Mouse (Mus musculus): ENCODE results near the gene Ncoa7.
"Not testable (repeated sequence)": the region's sequence is repeated elsewhere in the genome, so short reads cannot be mapped to it uniquely, and the experiment has no call there.

Gene Ncoa7

DNA sequence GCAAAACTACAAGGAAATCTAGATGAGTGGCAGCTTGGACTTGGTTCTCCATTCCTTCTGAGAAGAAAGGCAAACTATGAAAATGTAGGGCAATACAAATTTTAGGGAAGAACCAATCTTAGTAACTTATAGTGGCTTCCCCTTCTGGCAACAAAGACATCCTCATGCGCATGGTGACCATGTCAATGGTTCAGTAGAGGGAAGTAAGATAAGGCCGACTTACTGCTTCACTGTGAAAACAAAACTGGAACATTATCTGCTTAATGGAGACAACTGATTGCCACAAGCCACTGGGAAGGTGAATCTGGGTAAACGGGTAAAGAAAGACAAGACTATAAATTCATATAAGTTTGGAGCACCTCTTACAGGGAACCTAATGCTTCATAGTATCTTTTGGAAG lies 128.3 kb downstream of the Ncoa7 start:
- DNase-seq (ENCODE audit: low read depth, low spot score) = no peak

DNA sequence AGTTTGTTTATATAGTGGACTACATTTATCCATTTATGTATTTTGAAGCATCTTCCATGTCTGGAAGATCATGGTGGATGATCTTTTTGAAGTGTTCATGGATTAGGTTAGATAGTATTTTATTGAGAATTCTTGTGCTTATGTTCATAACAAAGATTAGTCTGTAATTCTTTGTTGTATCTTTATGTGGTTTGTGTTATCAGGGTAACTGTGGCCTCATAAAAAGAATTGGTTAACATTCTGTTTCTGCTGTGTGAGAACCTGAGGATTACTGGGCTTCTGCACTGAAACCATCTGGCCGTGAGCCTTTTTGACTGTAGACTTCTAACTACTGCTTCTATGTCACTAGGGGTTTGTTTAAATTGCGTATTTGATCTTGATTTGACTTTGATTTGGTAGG lies 136.5 kb downstream of the Ncoa7 start:
- no peak for DNase-seq (ENCODE audit: low read depth, low spot score)

DNA sequence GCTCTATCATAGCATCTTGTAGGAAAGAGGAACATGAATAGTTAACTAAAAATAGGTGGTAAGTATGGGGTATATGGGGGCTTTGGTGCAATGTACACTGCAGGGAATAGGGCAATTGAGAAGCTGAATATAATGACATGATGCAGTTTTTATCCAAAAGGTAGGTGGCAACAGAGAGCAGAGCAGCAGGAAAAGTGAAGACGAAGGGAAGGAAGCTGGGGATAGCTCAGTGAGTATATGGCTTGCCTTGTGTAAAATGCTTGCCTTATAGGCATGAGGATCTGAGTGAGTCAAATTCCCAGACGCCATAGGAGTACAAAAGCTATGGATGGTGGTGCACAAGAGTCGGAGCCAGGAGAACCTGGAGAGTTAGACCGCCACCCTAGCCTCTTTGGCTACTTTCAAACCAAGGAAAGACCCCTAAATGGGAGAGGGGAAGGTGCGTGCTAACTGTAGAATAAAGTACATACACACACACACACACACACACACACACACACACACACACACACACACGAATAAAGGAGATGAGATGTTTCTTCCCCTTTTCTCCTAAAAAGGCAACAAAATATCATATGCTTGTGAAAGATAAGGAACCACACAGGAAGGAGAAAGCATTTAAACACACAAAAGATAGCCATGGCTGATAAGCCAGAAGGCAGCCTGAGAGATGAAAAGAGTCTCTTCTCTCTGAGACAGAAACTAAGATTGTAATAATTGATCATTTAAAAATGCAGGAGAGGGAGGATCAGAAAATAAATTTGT lies 142.4 kb downstream of the Ncoa7 start:
- DNase-seq (ENCODE audit: low read depth, low spot score) = peak; percentile 11

DNA sequence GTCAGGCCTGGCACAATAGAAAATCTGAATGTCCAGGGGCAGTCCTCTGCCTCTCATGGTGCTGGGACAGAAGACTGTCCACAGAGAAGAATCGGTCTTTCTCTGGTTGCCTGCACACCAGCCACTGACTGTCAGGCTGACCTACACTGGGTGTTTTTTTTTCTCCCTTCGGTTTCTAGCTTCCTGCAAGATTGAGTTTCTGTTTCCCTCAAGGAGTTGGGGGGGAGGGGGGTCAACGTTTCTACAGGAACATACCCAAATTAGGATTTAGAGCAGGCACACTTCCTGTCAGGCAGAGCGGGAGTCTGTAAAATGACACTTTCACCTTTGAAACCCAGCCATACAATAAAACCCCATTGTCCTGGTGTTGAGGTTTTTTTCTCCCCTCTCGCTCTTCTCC lies 147.5 kb downstream of the Ncoa7 start:
- peak; percentile 76 for DNase-seq (ENCODE audit: low read depth, low spot score)

DNA sequence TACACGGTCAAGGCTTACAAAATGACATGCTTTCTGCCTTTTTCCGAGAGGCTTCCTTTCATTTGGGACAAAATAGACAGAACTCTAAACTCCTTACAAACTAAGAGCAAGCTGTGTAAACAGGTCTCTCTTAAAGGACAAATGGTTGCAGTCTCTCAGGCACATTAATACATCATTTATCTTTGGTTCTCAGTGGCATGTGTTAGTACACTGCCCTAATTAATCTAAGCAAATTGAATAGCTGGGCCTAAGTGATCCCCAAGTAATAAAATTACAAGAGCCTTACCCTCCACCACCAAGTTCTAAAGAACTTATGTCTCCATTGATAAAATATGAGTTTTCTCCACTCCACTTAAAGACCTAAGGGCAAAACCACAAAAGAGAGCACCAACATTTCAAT lies 155.4 kb downstream of the Ncoa7 start:
- no peak for DNase-seq (ENCODE audit: low read depth, low spot score)

DNA sequence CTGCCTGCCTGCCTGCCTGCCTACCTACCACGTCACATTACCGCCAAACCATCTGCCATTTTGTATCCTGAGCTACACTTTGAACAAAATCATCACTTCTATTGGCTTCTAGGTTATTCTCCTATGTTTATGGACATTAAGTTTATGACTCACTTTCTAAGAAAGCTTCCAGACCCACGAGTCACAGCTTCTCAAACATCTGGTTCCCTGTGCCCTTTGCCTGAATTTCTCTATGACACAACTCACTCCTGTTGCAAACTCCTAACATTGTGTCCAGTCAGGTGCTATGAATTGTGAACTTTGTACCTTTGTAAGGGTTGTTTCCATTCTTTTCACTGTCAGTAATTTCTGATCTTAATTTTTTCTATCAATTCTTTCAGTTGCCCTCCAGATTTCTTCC lies 164.9 kb downstream of the Ncoa7 start:
- no peak for DNase-seq (ENCODE audit: low read depth, low spot score)

DNA sequence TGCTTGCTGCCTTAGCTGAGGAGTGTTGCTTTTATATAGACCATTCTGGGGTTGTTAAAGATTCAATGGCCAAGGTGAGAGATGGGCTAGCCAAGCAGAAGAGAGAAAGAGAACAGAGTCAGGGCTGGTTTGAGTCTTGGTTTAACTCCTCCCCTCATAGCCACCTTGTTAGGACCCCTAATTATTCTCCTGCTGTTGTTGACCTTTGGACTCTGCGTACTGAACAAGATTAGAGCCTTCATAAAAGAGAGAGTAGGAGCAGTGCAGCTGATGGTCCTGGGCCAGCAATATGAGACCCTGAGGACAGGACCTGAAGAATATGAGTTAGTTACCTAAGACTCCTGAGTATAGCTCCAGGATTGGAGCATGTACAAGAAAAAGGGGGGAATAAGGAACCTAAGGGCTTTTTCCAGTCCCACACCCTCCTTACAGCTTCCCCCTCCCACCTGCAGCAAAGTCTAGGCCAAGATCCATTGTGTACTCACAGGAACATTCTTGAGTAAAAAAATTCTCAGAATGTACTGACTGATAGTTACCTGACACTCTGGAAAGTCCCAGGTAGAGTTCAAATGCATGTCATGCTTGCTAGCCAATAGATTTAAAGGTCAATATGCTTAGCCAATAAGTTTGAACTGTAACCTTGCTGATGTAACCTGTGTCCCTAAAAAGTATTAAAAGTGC lies 166.5 kb downstream of the Ncoa7 start:
- DNase-seq (ENCODE audit: low read depth, low spot score) = not testable (repeated sequence)

DNA sequence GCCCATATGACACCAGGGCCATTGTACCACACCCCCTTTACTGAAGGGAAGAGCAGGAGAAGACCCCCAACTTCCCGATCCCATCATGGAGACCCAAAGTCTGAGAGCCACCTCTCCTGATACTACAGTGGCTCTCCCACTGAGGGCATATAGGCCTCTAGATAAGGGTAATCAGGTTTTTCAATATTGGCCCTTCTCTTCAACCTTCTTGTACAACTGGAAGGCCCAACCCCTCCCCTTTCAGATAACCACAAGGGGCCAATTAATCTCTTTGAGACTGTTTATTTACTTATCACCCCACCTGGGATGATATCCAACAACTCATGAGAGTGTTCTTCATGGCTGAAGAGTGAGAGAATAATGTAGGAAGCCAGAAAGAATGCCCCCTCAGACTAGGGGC lies 170.4 kb downstream of the Ncoa7 start:
- DNase-seq (ENCODE audit: low read depth, low spot score) = no peak

DNA sequence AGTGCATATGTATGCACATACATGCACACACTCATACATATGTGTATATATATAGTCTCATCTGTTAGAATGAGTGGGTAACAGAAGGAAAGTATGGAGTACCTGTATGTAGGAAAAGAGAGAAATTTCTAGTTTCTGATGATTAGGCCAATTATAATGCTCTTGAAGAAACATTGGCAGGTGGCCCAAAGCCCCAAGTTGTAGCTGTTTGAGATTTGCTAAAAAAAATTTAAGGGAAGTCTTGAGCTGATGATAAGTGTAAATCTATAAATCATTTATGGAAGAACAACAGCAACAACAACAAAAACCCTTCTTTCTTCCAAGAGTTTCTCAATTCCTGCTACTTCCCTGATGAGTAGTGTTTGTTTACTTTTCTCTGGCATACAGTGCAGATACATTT lies 173.1 kb downstream of the Ncoa7 start:
- no peak for DNase-seq (ENCODE audit: low read depth, low spot score)

DNA sequence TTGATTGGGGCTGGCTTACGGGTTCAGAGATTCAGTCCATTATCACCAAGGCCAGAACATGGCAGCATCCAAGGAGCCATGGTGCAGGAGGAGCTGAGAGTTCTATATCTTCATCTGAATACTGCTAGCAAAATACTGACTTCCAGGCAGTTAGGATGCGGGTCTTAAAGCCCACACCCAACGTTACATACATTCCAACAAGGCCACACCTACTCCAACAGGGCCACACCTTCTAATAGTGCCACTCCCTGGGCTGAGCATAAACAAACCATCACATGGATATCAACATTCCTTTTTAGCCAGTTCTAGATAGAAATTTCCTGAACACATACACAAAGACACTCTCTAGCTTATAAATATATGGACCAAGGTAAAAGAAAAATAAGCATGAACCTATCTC lies 173.6 kb downstream of the Ncoa7 start, which contains the start of gene Hint3:
Gene Hint3, minus strand, starts transcription at position 120 of the 400 bp plus-strand sequence.
- DNase-seq (ENCODE audit: low read depth, low spot score) = no peak

DNA sequence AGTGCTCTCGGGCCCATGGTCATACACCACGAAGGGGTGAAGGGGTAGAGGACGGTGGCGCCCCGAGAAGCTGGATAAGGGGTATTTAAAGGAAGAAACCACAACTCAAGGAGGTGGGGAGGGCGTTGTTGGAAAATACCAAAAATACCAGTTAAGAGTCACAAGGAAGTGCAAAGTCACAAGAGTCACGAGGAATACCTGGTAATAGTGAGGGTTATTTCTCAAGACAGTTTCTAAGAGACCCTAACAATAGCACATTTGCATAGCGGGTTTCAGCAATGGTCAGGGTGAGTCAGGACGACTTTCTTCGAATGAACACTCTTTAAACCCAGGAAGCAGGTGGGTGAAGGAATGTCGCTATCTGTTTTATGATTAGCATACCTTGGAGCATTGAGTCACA lies 174.7 kb downstream of the Ncoa7 start:
- not testable (repeated sequence) for DNase-seq (ENCODE audit: low read depth, low spot score)

DNA sequence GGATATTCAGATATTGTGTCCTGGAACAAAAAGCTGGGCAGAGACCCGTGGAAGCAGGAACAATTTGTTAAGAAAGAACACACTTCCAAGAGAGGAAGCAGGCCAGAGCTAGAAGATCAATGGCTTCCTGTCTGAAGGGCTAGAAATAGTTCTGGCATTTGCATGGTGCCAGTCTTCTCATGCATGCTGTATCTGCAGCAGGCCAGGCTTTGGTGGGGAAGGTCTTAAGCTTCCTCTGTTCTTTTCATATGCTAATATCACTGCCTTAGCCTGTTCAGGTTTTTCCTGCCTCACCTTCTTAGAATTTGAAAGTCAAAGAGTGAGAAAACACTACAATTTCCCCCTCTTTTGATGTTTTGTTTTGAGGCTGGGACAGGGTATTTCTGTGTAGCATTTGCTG lies 175.6 kb downstream of the Ncoa7 start:
- peak; percentile 92 for DNase-seq (ENCODE audit: low read depth, low spot score)

DNA sequence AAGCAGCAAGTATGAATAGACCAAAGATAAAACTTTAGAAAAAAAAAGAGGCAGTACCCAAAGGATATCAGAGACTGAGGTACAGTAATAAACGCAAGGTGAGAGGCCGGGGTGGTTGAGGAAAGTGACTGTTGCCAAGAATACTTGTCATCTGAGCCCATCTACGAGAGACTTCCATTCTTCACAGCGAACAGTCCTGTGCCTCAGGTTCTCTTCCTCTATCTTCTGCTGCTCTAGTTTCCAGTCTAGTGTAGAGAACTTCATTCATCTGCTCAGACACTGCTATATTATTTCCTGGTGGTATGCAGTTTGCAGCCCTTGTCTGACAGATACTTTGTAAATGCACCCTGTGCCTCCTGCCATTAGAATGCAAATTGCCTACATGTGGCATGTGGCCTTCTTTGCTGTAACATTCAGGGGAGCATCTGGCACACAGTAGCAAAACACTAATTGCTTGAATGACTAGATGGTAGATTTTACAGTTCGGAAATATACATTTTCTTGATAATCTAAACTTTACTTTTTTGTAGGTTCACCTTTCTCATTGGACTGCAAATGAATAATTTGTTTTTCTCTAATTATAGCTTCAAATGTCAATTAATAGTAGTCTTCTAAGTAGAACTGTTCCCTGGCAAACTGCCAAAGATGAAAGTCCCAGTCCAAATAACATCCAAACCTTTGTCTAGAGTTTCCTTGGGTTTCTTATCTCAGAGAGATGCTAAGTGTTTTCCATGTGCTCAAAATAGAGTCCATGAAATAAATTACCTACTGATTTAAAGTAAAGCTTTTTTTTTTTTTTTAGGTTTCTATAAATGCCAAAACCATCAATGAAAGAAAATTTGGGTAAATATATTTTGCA lies 178.7 kb downstream of the Ncoa7 start:
- no peak for DNase-seq (ENCODE audit: low read depth, low spot score)

DNA sequence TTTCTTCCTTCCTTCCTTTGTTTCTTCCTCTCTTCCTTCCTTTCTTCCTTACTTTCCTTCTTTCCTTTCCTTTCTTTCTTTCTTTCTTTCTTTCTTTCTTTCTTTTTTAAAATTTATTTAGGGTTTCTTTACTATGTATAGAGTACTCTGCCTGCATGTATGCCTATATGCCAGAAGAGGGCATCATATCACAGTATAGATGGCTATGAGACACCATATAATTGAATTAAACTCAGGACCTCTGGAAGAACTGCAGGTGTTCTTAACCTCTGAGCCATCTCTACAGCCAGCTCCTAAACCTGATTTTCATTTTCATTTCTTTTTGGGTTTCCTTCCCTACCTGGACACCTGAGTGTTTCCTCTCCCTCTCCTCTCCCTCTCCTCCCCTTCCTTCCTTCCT lies 180.2 kb downstream of the Ncoa7 start:
- DNase-seq (ENCODE audit: low read depth, low spot score) = no peak

DNA sequence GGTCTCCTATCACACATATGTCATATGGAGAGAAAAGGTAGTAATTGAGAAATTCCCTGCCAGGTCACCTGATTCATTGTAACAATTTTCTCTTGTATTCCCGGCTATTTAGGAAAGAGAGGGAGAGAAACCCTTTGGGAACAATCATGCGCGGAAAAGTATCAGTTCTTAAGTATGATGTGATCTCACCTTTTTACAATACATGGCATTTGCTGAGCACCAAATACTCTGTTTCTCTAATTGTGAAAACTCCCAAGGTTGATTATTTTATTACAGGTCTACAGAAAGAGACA lies 184.3 kb downstream of the Ncoa7 start:
- no peak for DNase-seq (ENCODE audit: low read depth, low spot score)

DNA sequence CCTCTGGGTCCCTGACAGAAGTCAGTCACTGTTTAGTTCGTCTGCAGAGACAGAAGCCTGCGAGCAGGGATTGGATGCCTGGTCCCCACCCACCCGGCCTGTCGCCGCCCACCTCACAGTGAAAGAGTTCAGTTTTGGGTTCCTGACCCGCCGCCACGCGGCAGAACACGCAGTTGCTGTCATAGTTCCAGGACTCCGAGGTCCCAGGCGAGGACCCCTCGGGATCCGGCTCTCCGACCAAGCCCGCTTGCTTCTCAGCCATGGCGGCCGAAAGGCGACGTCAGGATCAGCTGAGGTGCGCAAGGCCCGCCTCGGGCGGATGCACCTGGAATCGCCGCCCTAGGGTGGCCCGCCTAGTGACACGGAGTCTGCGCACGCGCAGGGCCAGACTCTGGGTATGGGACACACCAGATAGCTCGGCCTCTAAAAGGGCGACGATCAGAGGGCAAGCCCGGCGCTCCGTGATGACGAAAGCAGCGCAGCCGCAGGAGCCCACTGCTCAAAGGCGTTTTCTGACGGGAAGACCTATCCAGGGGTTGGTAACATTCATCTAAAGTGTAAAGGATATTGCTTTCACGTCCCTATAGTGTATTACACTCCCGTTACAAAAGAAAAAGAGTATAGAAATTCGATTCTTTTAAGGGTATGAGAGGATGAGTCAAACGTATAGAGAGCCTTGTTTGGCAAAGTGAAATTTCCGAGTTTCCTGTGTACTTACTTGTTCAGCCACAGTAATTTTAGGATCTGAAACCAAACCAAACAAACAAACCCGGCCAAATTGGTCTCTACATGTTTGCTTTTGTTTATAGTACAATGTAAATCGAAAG lies 184.8 kb downstream of the Ncoa7 start:
- peak; percentile 98 for DNase-seq (ENCODE audit: low read depth, low spot score)

DNA sequence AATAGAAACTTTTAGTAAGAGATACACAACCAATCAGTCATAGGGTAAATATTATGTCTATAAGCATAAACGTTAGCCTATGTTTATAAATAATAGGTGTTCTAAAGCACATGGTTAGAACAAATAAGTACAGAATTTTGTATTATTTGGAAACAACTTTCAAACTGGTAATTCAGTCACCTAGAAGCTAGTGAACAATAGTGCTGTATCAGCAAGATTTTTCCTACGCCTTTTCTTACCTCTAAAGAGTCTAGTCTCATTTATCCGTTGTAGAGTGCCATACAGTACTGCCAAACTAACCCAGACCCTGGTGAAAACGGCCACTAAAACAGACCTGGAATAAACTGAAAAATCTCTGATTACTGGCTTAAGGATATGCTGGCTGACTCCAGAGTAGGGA lies 190.1 kb downstream of the Ncoa7 start:
- no peak for DNase-seq (ENCODE audit: low read depth, low spot score)

DNA sequence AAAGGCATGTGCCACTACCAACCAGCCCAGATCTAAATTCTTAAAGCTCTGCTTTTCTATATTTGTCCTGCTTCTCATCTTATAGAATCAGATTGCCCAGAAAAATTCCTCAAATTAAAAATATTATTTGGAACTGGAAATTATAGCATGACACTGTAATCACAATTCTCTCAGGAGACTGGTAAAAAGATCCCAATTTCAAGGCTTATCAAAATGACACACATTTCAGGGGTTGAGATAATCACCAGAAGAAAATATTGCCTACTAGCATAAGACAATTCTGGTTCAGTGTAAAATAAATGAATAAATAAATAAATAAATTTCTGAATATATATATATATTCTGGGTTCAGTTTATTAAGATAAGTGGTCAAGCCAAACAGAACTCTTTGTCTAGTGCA lies 193.5 kb downstream of the Ncoa7 start:
- DNase-seq (ENCODE audit: low read depth, low spot score) = no peak

DNA sequence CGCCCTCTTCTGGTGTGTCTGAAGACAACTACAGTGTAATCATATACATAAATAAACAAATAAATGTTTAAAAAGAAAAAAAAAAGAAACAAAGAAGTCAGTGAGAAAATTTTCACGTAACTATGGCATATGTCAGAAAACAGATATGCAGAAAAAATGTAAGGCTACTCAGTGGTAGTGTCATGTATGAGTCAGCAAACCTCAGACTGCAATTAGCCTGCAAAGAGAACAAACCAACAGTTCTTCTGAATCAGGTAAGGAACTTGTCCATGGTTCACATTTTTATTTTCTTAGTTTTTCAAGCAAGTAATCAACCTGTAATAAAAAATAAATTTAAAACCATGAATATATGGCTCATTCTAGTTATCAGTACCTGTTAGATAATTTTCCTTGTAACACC lies 195.0 kb downstream of the Ncoa7 start:
- no peak for DNase-seq (ENCODE audit: low read depth, low spot score)

DNA sequence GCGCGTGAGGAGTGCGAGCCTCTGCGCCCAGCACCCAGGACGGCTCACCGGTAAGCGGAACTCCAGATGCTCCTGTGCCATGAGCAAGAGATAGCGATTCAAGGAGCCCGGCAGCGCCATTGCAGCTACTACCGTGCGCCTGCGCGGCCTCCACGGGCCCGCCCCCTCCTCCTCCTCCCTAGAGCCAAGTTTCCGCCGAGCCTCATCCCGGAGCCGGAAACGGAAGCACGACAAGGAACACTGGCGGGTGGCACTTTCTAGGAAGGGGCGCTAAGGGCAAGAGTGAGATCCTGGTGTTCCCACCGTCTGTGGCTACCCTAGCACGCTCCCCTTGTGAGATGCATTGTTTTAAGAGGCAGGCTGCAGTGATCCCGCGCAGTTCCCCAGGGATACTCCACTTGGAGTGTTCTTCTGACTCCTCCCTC lies 202.6 kb downstream of the Ncoa7 start, which contains the start of gene Trmt11:
Gene Trmt11, minus strand, starts transcription at position 208 of the 425 bp plus-strand sequence.
- peak; percentile 91 for DNase-seq (ENCODE audit: low read depth, low spot score)

DNA sequence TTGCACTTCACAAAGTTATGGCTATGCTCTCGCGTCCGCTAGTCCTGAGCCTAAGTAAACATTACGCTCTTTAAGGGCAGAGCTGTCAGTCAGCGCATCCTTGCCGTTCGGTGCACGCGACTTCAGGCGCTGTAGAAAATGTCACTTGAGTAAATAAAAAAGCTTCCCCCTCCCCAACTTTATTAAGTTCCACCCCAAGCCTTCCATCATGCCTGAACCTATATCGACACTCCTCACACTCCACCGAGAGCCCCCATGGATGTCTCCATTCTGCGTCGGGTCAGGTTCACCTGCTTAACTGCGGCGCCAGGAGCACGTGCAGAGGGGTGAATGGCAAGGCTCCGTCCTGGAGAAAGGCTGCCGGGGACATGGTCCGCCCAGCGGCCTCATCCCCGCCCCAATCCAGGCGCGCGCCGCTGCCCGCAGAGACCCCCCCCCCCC lies 203.0 kb downstream of the Ncoa7 start:
- peak; percentile 48 for DNase-seq (ENCODE audit: low read depth, low spot score)
